Mouse (Mus musculus): ENCODE measurements at regions not wholly inside any gene's neighbourhood (a gene's known extent, or its start where the extent isn't known, plus 50 kb on each side); places are given as distances from the start of the nearest gene placed in this dataset.

- TF ChIP-seq CTCF (IDR thresholded peaks at IDR 0.05; ENCODE audit: control insufficient read depth, insufficient read depth, insufficient read length) (no peak), FOSL1 (IDR thresholded peaks at IDR 0.05; ENCODE audit: insufficient read depth, low read length, poor library complexity, severe bottlenecking) (no peak), USF1 (IDR thresholded peaks at IDR 0.05; ENCODE audit: low read depth) (no peak)
Measured at GRCm38 (mm10) chr13:48130724-48131123, 130.3 kb upstream of the Id4 start.

Data from C2C12 (cell line).